Mouse (Mus musculus): ENCODE measurements around the gene Brd4.

DNA sequence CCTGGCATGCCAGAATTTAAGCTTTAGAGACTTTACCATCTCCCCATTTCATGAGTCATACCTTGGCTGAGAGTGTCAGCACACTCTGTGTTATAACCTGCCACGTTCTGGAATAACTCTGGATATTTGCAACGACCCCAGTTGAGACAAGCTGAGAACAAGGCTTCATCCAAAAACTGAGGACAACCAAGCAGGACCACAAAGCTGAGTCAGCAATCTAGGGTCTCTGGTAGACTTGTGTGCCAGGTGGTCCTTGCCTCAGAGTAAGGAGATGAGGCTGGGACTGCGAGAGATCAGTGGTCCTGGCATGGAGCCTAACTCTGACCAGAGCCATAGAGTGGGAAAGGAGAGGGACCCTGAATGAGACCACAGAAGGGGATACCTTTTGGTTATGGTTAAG, 81.5 kb downstream of the Brd4 start:
- TF ChIP-seq POLR2A (IDR thresholded peaks at IDR 0.05; ENCODE audit: low read depth, low read length) = no peak
- TF ChIP-seq CTCF (IDR thresholded peaks at IDR 0.05; ENCODE audit: extremely low read depth, insufficient read length, insufficient replicate concordance, low read depth, low read length) = no peak
